Mouse (Mus musculus): ENCODE results near the gene Ppp1r12a. TPM values are rescaled to one million over a fixed set of nuclear protein-coding genes. Genes with fewer than 3 reads are reported as not detected.

Ppp1r12a gene
- polyA plus RNA-seq, 1 experiment: 168 TPM

- Histone ChIP-seq H3K4me1 (ENCODE audit: control insufficient read depth, insufficient read depth, low read length) (peaks cover 12% of the 10 kb centered on the region), H3K27ac (ENCODE audit: insufficient read depth, low read length) (no peak overlapping the region), H3K4me3 (ENCODE audit: insufficient read depth, low read length) (no peak overlapping the region)
- TF ChIP-seq CTCF (IDR thresholded peaks at IDR 0.05; ENCODE audit: borderline replicate concordance, insufficient read depth, low read length): no peak
- TF ChIP-seq POLR2A (IDR thresholded peaks at IDR 0.05; ENCODE audit: low read depth, low read length): no peak
These were observed 13.9 kb downstream of the Ppp1r12a start for GRCm38 (mm10) chr10:108175885-108176284.

DNA sequence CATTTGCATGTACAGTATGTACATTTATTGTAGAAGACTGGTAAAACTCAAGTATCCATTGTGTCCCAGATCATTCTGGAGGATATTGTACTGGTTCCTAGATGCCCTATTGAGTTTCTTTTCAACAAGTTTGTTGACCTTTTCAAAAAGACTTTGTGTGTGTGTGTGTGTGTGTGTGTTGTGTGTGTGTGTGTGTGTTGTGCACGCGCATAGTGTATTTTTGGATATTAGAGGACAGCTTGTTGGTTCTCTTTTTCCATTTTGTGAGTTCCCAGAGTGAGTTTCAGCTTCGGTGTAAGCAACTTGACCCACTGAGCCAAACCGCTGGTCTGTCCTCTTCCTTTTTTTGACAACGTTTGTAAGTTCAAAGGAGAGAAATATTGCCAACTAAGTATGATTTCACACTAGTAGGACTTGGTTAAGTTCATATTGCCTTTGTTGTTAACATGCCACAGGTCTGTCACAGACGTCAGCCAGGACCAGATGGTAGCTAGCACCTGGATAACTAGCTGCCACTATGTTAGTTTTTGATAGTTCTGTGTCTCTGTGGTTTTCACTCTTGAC lies 16.4 kb downstream of the Ppp1r12a start:
- Histone ChIP-seq H3K4me3 (ENCODE audit: insufficient read depth, low read length) (no peak overlapping the region), H3K4me1 (ENCODE audit: control insufficient read depth, insufficient read depth, low read length) (peaks cover 9% of the 10 kb centered on the region), H3K27ac (ENCODE audit: insufficient read depth, low read length) (no peak overlapping the region)
- TF ChIP-seq CTCF (IDR thresholded peaks at IDR 0.05; ENCODE audit: borderline replicate concordance, insufficient read depth, low read length) (no peak), POLR2A (IDR thresholded peaks at IDR 0.05; ENCODE audit: low read depth, low read length) (no peak)

DNA sequence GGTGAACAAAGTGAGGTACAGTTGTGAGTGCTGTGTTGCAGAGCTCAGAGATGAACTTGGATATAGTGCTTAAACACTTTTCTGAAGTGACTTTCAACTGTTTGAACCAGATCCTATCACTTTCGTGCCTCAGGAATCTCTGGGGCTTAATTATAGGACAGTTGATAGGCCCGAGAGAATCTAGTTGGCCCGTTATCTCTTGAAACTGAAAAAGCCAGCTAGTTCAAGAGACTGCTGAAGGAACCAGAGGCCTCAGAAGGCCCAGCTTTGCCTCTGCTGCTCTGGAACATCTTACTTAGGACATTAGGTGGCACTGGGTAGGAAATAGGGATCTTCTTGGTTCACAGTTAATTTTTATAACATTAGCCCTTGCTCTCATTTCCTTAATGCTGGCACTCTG lies 17.4 kb downstream of the Ppp1r12a start:
- Histone ChIP-seq H3K4me1 (ENCODE audit: control insufficient read depth, insufficient read depth, low read length) (peaks cover 13% of the 10 kb centered on the region), H3K27ac (ENCODE audit: insufficient read depth, low read length) (no peak overlapping the region), H3K4me3 (ENCODE audit: insufficient read depth, low read length) (no peak overlapping the region)
- TF ChIP-seq POLR2A (IDR thresholded peaks at IDR 0.05; ENCODE audit: low read depth, low read length): no peak
- no peak for TF ChIP-seq CTCF (IDR thresholded peaks at IDR 0.05; ENCODE audit: borderline replicate concordance, insufficient read depth, low read length)

GRCm38 (mm10) chr10:108180313-108180712 lies 18.3 kb downstream of the Ppp1r12a start:
- Histone ChIP-seq H3K4me1 (ENCODE audit: control insufficient read depth, insufficient read depth, low read length) (peaks cover 11% of the 10 kb centered on the region), H3K4me3 (ENCODE audit: insufficient read depth, low read length) (no peak overlapping the region), H3K27ac (ENCODE audit: insufficient read depth, low read length) (no peak overlapping the region)
- no peak for TF ChIP-seq POLR2A (IDR thresholded peaks at IDR 0.05; ENCODE audit: low read depth, low read length)

DNA sequence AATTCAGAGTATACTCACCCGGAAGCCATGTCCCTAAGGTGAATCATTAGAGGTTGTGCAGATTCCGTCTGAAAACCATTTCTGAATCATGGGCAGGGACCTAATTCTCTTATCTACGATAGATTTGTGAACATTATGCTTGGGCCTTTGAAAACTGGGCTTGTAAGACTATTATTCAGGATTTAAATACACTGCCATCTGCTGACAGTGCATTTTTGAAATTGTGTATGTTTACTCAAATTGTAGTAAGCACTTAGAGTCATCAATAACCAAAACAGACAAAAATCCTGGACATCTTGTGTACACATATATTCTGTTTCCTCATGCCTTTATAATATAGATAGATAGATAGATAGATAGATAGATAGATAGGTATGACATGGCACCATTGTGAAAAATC lies 19.9 kb downstream of the Ppp1r12a start:
- Histone ChIP-seq H3K4me1 (ENCODE audit: control insufficient read depth, insufficient read depth, low read length) (peaks cover 12% of the 10 kb centered on the region), H3K4me3 (ENCODE audit: insufficient read depth, low read length) (no peak overlapping the region), H3K27ac (ENCODE audit: insufficient read depth, low read length) (no peak overlapping the region; the same call in 1 of the 2 replicates)
- TF ChIP-seq CTCF (IDR thresholded peaks at IDR 0.05; ENCODE audit: borderline replicate concordance, insufficient read depth, low read length) (no peak), POLR2A (IDR thresholded peaks at IDR 0.05; ENCODE audit: low read depth, low read length) (no peak)

DNA sequence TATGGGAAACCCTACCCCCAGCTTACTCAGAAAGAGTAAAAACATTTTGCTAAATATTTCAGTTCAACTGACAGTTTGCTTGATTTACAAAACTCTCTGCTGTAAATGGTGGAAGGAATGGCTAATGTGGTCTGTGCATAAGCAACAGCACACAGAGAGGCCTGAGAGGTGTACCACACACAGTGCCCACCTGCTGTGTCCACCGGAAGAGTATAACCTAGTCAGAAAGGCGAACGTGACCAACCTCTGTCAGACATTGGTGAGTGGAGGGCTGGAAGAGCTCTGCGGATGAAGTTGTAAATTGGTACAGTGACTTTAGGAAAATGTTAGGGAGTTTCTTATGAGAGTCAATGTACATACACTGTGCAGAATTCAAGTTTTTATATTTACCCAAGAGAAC lies 20.4 kb downstream of the Ppp1r12a start:
- no peak overlapping the region for H3K27ac ChIP-seq (ENCODE audit: insufficient read depth, low read length)
- peaks cover 12% of the 10 kb centered on the region for H3K4me1 ChIP-seq (ENCODE audit: control insufficient read depth, insufficient read depth, low read length)
- H3K4me3 ChIP-seq (ENCODE audit: insufficient read depth, low read length): no peak overlapping the region
- TF ChIP-seq CTCF (IDR thresholded peaks at IDR 0.05; ENCODE audit: borderline replicate concordance, insufficient read depth, low read length) (no peak), POLR2A (IDR thresholded peaks at IDR 0.05; ENCODE audit: low read depth, low read length) (no peak)

- TF ChIP-seq POLR2A (IDR thresholded peaks at IDR 0.05; ENCODE audit: low read depth, low read length) (no peak), CTCF (IDR thresholded peaks at IDR 0.05; ENCODE audit: borderline replicate concordance, insufficient read depth, low read length) (no peak)
- Histone ChIP-seq H3K27ac (ENCODE audit: insufficient read depth, low read length) (peak overlapping the region; percentile 96), H3K4me1 (ENCODE audit: control insufficient read depth, insufficient read depth, low read length) (peaks cover 14% of the 10 kb centered on the region), H3K4me3 (ENCODE audit: insufficient read depth, low read length) (no peak overlapping the region)
These were observed 22.8 kb downstream of the Ppp1r12a start for GRCm38 (mm10) chr10:108184763-108185162.

GRCm38 (mm10) chr10:108185265-108185664 lies 23.3 kb downstream of the Ppp1r12a start:
- TF ChIP-seq POLR2A (IDR thresholded peaks at IDR 0.05; ENCODE audit: low read depth, low read length) (no peak), CTCF (IDR thresholded peaks at IDR 0.05; ENCODE audit: borderline replicate concordance, insufficient read depth, low read length) (no peak)
- no peak overlapping the region for H3K4me3 ChIP-seq (ENCODE audit: insufficient read depth, low read length)
- peaks cover 14% of the 10 kb centered on the region for H3K4me1 ChIP-seq (ENCODE audit: control insufficient read depth, insufficient read depth, low read length)
- H3K27ac ChIP-seq (ENCODE audit: insufficient read depth, low read length): peak overlapping the region; percentile 96

DNA sequence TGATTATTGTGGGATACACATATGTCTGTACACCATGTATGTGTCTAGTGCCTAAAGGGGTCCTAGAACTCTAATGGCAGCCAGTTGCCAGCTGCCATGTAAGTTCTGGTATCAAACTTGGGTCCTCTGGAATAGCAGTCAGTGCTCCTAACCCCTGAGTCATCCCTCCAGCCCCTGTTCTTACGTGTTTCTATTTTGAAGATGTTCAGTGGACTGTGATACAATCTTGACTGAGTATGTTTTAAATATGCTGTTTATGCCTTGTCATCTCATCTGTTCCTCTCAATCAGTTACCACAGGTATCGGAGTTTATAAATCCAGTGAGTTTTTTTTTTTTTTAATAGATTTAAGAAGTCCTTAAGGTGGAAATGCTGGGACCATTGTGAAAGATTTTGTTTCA lies 27.3 kb downstream of the Ppp1r12a start:
- TF ChIP-seq CTCF (IDR thresholded peaks at IDR 0.05; ENCODE audit: borderline replicate concordance, insufficient read depth, low read length) (no peak), POLR2A (IDR thresholded peaks at IDR 0.05; ENCODE audit: low read depth, low read length) (no peak)
- Histone ChIP-seq H3K27ac (ENCODE audit: insufficient read depth, low read length) (no peak overlapping the region), H3K4me1 (ENCODE audit: control insufficient read depth, insufficient read depth, low read length) (peaks cover 11% of the 10 kb centered on the region), H3K4me3 (ENCODE audit: insufficient read depth, low read length) (no peak overlapping the region)

DNA sequence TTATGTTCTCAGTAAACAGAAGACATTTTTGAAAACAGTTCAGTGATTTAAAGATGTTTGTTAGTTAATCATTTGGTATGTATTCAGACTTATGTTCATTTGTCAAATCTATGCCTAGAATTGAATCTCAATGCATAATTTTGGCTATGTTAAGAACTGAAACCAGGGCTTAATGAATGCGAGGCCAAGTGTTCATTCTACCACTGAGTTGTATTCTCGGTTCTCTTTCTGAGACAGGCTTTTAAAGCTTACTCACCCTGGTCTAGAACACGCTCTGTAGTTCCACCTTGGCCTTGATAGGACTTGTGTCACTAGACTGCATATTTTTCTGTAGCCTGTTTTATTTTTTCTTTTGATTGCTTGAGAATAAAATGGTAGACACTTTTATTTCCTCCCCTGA lies 28.0 kb downstream of the Ppp1r12a start:
- TF ChIP-seq CTCF (IDR thresholded peaks at IDR 0.05; ENCODE audit: borderline replicate concordance, insufficient read depth, low read length) (no peak), POLR2A (IDR thresholded peaks at IDR 0.05; ENCODE audit: low read depth, low read length) (no peak)
- H3K4me1 ChIP-seq (ENCODE audit: control insufficient read depth, insufficient read depth, low read length): peaks cover 11% of the 10 kb centered on the region
- H3K4me3 ChIP-seq (ENCODE audit: insufficient read depth, low read length): no peak overlapping the region
- no peak overlapping the region for H3K27ac ChIP-seq (ENCODE audit: insufficient read depth, low read length)

GRCm38 (mm10) chr10:108190626-108191025 lies 28.6 kb downstream of the Ppp1r12a start:
- H3K4me1 ChIP-seq (ENCODE audit: control insufficient read depth, insufficient read depth, low read length): peaks cover 11% of the 10 kb centered on the region
- TF ChIP-seq CTCF (IDR thresholded peaks at IDR 0.05; ENCODE audit: borderline replicate concordance, insufficient read depth, low read length) (no peak), POLR2A (IDR thresholded peaks at IDR 0.05; ENCODE audit: low read depth, low read length) (no peak)
- H3K27ac ChIP-seq (ENCODE audit: insufficient read depth, low read length): no peak overlapping the region
- no peak overlapping the region for H3K4me3 ChIP-seq (ENCODE audit: insufficient read depth, low read length)

Data from embryonic fibroblast, embryonic 13.5 days (primary cell).